Mouse (Mus musculus): ENCODE measurements at regions not wholly inside any gene's neighbourhood (a gene's known extent, or its start where the extent isn't known, plus 50 kb on each side); places are given as distances from the start of the nearest gene placed in this dataset.

- Histone ChIP-seq H3K27ac (replicated peaks) (no peak overlapping the region), H3K27me3 (0 out of 2 replicates have a peak, but pooled peaks cover 2% of the 10 kb centered on the region), H3K4me1 (peaks cover 13% of the 10 kb centered on the region), H3K9ac (replicated peaks) (no peak overlapping the region), H3K36me3 (no peaks in the 10 kb centered on the region), H3K4me3 (no peak overlapping the region), H3K9me3 (peaks cover 3% of the 10 kb centered on the region; the same call in 1 of the 2 replicates), H3K4me2 (replicated peaks) (no peak overlapping the region)
- WGBS = 85% methylated on average over 9 of the region's 9 CpGs
- no peak for ATAC-seq (ENCODE audit: low FRiP score, low read depth)
These were observed 57.0 kb downstream of the Nxnl2 start for GRCm38 (mm10) chr13:51227836-51228235.

GRCm38 (mm10) chr13:51228862-51229770, 58.3 kb downstream of the Nxnl2 start:
- H3K9me3 ChIP-seq = peaks cover 3% of the 10 kb centered on the region; the same call in 1 of the 2 replicates
- peak overlapping the region; percentile 0; the same call in 1 of the 2 replicates for H3K4me3 ChIP-seq
- WGBS = 12% methylated on average over 30 of the region's 30 CpGs

GRCm38 (mm10) chr13:51229862-51230261, 59.0 kb downstream of the Nxnl2 start:
- peak overlapping the region; percentile 73 for H3K27ac ChIP-seq (replicated peaks)
- H3K36me3 ChIP-seq = no peaks in the 10 kb centered on the region
- WGBS = 79% methylated on average over 4 of the region's 4 CpGs
- no peak for ATAC-seq (ENCODE audit: low FRiP score, low read depth)
- no peaks in the 10 kb centered on the region for H3K9me3 ChIP-seq
- 0 out of 2 replicates have a peak, but pooled peaks cover 2% of the 10 kb centered on the region for H3K27me3 ChIP-seq
- H3K4me3 ChIP-seq = no peak overlapping the region
- peaks cover 13% of the 10 kb centered on the region for H3K4me1 ChIP-seq
- no peak overlapping the region for H3K4me2 ChIP-seq (replicated peaks)
- H3K9ac ChIP-seq (replicated peaks) = no peak overlapping the region

More at GRCm38 (mm10) chr13:51228862-51229770, 58.3 kb downstream of the Nxnl2 start:
- Histone ChIP-seq H3K27me3 (0 out of 2 replicates have a peak, but pooled peaks cover 2% of the 10 kb centered on the region), H3K4me1 (peaks cover 13% of the 10 kb centered on the region), H3K36me3 (no peaks in the 10 kb centered on the region), H3K9ac (replicated peaks) (no peak overlapping the region; the same call in 1 of the 2 replicates), H3K27ac (replicated peaks) (peak overlapping the region; percentile 73), H3K4me2 (replicated peaks) (peak overlapping the region; percentile 42)
- peak; percentile 86 for ATAC-seq (ENCODE audit: low FRiP score, low read depth)

GRCm38 (mm10) chr13:51231586-51231985, 60.8 kb downstream of the Nxnl2 start:
- Histone ChIP-seq H3K36me3 (no peaks in the 10 kb centered on the region), H3K27ac (replicated peaks) (no peak overlapping the region), H3K9me3 (no peaks in the 10 kb centered on the region), H3K4me3 (no peak overlapping the region), H3K4me2 (replicated peaks) (no peak overlapping the region), H3K4me1 (peaks cover 13% of the 10 kb centered on the region), H3K9ac (replicated peaks) (no peak overlapping the region), H3K27me3 (0 out of 2 replicates have a peak, but pooled peaks cover 2% of the 10 kb centered on the region)
- ATAC-seq (ENCODE audit: low FRiP score, low read depth) = no peak
- 87% methylated on average over 4 of the region's 4 CpGs for WGBS

DNA sequence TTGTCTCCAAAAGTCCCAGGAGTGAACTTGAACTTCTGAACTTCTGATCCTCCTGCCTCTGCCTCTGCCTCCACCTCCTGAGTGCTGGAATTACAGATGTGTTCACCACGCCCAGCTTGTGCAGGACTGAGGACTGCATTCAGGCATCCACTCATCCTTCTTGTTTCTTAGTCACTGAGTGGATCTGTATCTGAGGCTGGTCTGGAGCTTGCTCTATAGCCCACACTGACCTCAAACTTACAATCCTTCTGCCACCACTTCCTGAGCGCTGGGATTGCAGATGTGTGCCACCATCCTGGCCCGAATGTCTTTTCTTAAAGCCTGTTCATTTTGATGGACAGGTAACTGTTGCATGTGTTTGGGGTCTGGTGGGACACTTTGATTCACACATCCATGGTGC, 76.6 kb downstream of the Nxnl2 start:
- 91% methylated on average over 3 of the region's 3 CpGs for WGBS
- no peak for ATAC-seq (ENCODE audit: low FRiP score, low read depth)
- H3K4me3 ChIP-seq = no peak overlapping the region

GRCm38 (mm10) chr13:51253371-51253770, 82.5 kb downstream of the Nxnl2 start:
- H3K4me2 ChIP-seq (replicated peaks) = no peak overlapping the region
- no peaks in the 10 kb centered on the region for H3K27me3 ChIP-seq
- peaks cover under 1% of the 10 kb centered on the region; the same call in 1 of the 2 replicates for H3K4me1 ChIP-seq
- WGBS = 94% methylated on average over 1 of the region's 1 CpGs
- ATAC-seq (ENCODE audit: low FRiP score, low read depth) = no peak
- H3K4me3 ChIP-seq = no peak overlapping the region
- H3K9me3 ChIP-seq = peaks cover 5% of the 10 kb centered on the region; the same call in 1 of the 2 replicates
- H3K27ac ChIP-seq (replicated peaks) = no peak overlapping the region
- no peaks in the 10 kb centered on the region for H3K36me3 ChIP-seq
- H3K9ac ChIP-seq (replicated peaks) = no peak overlapping the region

More for the DNA sequence above, 76.6 kb downstream of the Nxnl2 start:
- no peaks in the 10 kb centered on the region for H3K4me1 ChIP-seq
- H3K9me3 ChIP-seq = no peaks in the 10 kb centered on the region
- no peak overlapping the region for H3K9ac ChIP-seq (replicated peaks)
- H3K4me2 ChIP-seq (replicated peaks) = no peak overlapping the region
- no peaks in the 10 kb centered on the region for H3K27me3 ChIP-seq
- no peaks in the 10 kb centered on the region for H3K36me3 ChIP-seq
- no peak overlapping the region for H3K27ac ChIP-seq (replicated peaks)

DNA sequence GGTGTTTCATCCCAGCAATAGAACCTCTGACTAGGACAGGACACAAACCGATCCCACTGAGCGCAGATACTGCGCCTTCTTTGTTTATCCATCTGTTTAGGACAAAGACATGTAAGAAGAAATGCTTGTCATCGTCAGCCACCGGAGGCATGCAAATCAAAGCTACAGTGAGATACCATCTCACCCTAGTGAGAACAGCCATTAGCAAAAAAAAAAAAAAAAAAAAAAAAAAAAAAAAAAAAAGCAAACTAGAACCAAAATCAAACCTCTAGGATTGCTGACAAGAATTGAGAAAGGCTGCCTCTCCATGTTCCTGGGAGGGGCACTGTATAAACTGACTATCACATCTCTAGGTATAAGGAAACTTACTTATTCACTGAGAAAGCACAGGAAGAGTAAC, 84.9 kb downstream of the Nxnl2 start:
- no peak overlapping the region for H3K27ac ChIP-seq (replicated peaks)
- no peak overlapping the region for H3K4me2 ChIP-seq (replicated peaks)
- peaks cover 14% of the 10 kb centered on the region for H3K4me1 ChIP-seq
- ATAC-seq (ENCODE audit: low FRiP score, low read depth) = no peak
- 98% methylated on average over 5 of the region's 5 CpGs for WGBS
- H3K9me3 ChIP-seq = peaks cover 5% of the 10 kb centered on the region; the same call in 1 of the 2 replicates
- no peak overlapping the region for H3K9ac ChIP-seq (replicated peaks)
- no peak overlapping the region for H3K4me3 ChIP-seq
- no peaks in the 10 kb centered on the region for H3K36me3 ChIP-seq
- H3K27me3 ChIP-seq = no peaks in the 10 kb centered on the region

- Histone ChIP-seq H3K9ac (replicated peaks) (no peak overlapping the region), H3K27ac (replicated peaks) (no peak overlapping the region), H3K4me3 (no peak overlapping the region), H3K9me3 (peaks cover 5% of the 10 kb centered on the region; the same call in 1 of the 2 replicates), H3K27me3 (no peaks in the 10 kb centered on the region), H3K4me2 (replicated peaks) (no peak overlapping the region), H3K36me3 (no peaks in the 10 kb centered on the region), H3K4me1 (peaks cover 14% of the 10 kb centered on the region)
- peak; percentile 41; the same call in 1 of the 2 replicates for ATAC-seq (ENCODE audit: low FRiP score, low read depth)
- 51% methylated on average over 13 of the region's 13 CpGs for WGBS
These were observed 88.2 kb downstream of the Nxnl2 start for GRCm38 (mm10) chr13:51258752-51259721.

- no peak overlapping the region for H3K4me3 ChIP-seq
- H3K4me2 ChIP-seq (replicated peaks) = no peak overlapping the region
- ATAC-seq (ENCODE audit: low FRiP score, low read depth) = no peak
- peaks cover 2% of the 10 kb centered on the region; the same call in 1 of the 2 replicates for H3K9me3 ChIP-seq
- WGBS = 79% methylated on average over 8 of the region's 8 CpGs
- H3K4me1 ChIP-seq = peaks cover 14% of the 10 kb centered on the region
- H3K27ac ChIP-seq (replicated peaks) = no peak overlapping the region
- no peaks in the 10 kb centered on the region for H3K36me3 ChIP-seq
- no peak overlapping the region for H3K9ac ChIP-seq (replicated peaks)
- H3K27me3 ChIP-seq = no peaks in the 10 kb centered on the region
These were observed 90.8 kb downstream of the Nxnl2 start for GRCm38 (mm10) chr13:51261619-51262018.

DNA sequence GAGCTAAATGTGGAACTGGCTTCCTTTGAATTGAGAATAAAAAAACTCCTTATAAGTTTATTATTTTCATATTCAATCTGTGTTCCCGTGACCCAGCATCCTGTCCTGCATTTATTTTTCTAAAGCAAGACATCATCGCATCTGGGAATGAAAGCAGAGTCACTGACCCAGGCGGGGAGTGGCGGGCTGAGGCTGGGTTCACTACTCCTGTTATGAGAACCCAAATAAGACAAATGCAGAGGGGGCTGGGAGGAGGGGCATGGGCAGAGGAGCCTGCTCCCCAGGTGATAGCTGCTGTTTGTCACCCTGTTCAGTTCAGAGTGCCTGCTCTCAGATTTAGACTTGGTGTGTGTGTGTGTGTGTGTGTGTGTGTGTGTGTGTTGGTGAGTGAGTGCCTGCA, 102.0 kb downstream of the Nxnl2 start:
- Histone ChIP-seq H3K4me2 (replicated peaks) (no peak overlapping the region), H3K4me3 (no peak overlapping the region), H3K36me3 (no peaks in the 10 kb centered on the region), H3K27me3 (no peaks in the 10 kb centered on the region), H3K9me3 (no peaks in the 10 kb centered on the region), H3K4me1 (no peaks in the 10 kb centered on the region), H3K27ac (replicated peaks) (no peak overlapping the region), H3K9ac (replicated peaks) (no peak overlapping the region)
- ATAC-seq (ENCODE audit: low FRiP score, low read depth) = no peak
- WGBS = 84% methylated on average over 4 of the region's 4 CpGs

DNA sequence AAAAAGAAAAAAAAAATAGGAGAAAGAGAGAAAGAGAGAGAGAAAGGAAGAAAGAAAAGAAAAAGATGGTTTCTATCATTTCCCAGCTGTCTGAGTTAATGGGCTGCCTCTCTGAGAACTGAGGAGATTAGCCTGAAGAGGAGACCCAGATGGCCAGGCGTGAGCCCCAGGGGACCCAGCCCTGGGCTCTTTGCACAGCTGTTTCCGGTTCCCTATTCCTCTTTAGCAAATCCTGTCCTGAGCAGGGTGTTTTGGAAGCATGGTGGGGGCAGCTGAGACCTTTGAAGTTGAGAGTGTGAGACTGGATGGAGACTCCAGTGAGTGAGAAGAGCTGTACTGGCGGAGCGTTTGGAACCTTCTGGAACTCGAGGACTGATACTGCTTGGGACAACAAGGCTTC, 103.8 kb downstream of the Nxnl2 start:
- Histone ChIP-seq H3K9me3 (no peaks in the 10 kb centered on the region), H3K4me1 (0 out of 2 replicates have a peak, but pooled peaks cover under 1% of the 10 kb centered on the region), H3K27ac (replicated peaks) (no peak overlapping the region), H3K4me2 (replicated peaks) (no peak overlapping the region), H3K4me3 (no peak overlapping the region), H3K27me3 (no peaks in the 10 kb centered on the region), H3K36me3 (no peaks in the 10 kb centered on the region), H3K9ac (replicated peaks) (no peak overlapping the region)
- ATAC-seq (ENCODE audit: low FRiP score, low read depth) = no peak
- 66% methylated on average over 5 of the region's 5 CpGs for WGBS
